In genomic region chr4:136063143-136063542, GRCm38 (mm10) we compare ENCODE assay signal across 20 mouse cellular contexts.
"Had no signal": no experiment of that assay in that cellular context is flagged by ENCODE, and none has a peak within 500 bp of the region (broad histone marks: within the 10 kb centered on the region; RNA-seq: fewer than 3 reads in every experiment).

No protein-coding gene starts in this region.

- H3K4me2 ChIP-seq: intestine, embryonic 15.5 days; liver, embryonic 15.5 days; midbrain, embryonic 11.5 days; neural tube, embryonic 12.5 days; neural tube, embryonic 15.5 days; stomach, embryonic 15.5 days had no signal

- H3K27ac ChIP-seq: intestine, embryonic 15.5 days; kidney, postnatal 0 days; layer of hippocampus, adult 2 months; liver, embryonic 15.5 days; neural tube, embryonic 12.5 days; neural tube, embryonic 15.5 days; stomach, embryonic 15.5 days had no signal

- H3K4me3 ChIP-seq: intestine, embryonic 15.5 days; layer of hippocampus, adult 2 months; liver, embryonic 15.5 days; neural tube, embryonic 12.5 days; neural tube, embryonic 15.5 days; stomach, embryonic 15.5 days had no signal

- H3K9ac ChIP-seq: intestine, embryonic 15.5 days; liver, embryonic 15.5 days; neural tube, embryonic 12.5 days; neural tube, embryonic 15.5 days; stomach, embryonic 15.5 days had no signal

- H3K36me3 ChIP-seq: intestine, embryonic 15.5 days; liver, embryonic 15.5 days; neural tube, embryonic 12.5 days; neural tube, embryonic 15.5 days; stomach, embryonic 15.5 days had no signal

- ATAC-seq: intestine, embryonic 15.5 days had no signal

- H3K9me3 ChIP-seq: intestine, embryonic 15.5 days; liver, embryonic 15.5 days; neural tube, embryonic 12.5 days; neural tube, embryonic 15.5 days; stomach, embryonic 15.5 days had no signal

- DNase-seq: kidney, adult 2 months; kidney, postnatal 25 days; layer of hippocampus, adult 9-11 months; lung, adult 2 months; lung, postnatal 14 days; lung, postnatal 4 days; midbrain, embryonic 14.5 days; right cerebral cortex, adult 18-20 months; right cerebral cortex, postnatal 14 days; right cerebral cortex, postnatal 4 days; spleen, adult 18-20 months; thymus, postnatal 25 days had no signal

- H3K4me1 ChIP-seq: intestine, embryonic 15.5 days; liver, embryonic 15.5 days; neural tube, embryonic 12.5 days; neural tube, embryonic 15.5 days; stomach, embryonic 15.5 days had no signal

- H3K27me3 ChIP-seq: intestine, embryonic 15.5 days; neural tube, embryonic 12.5 days; neural tube, embryonic 15.5 days; stomach, embryonic 15.5 days had no signal
